Mouse (Mus musculus) embryonic facial prominence, embryonic 13.5 days (tissue): Measurements from ENCODE around the gene Hip1. TPM values are rescaled to one million over a fixed set of nuclear protein-coding genes. Genes with fewer than 3 reads are reported as not detected.
A peak's percentile ranks its signal among the peaks of the same experiment; 100 is the strongest.

Experiments
- ATAC-seq: fragments of 200-750 bp; cut with Nextera tagmentation; 2 replicates; pipeline ENCODE4 v1.8.0; 2017; ENCODE audit warnings: low read depth; ENCODE audit not compliant: insufficient number of reproducible peaks, insufficient read depth, low FRiP score, low TSS enrichment
- H3K27ac ChIP-seq: fragments of 300-500 bp; sonication (generic); 2 replicates; pipeline ENCODE4 v1.5.1; 2015; ENCODE audit warnings: moderate library complexity, mild to moderate bottlenecking, inconsistent platforms
- H3K27me3 ChIP-seq: fragments of 300-500 bp; sonication (generic); 2 replicates; pipeline ENCODE4 v1.6.1; 2015; ENCODE audit warnings: mild to moderate bottlenecking, inconsistent platforms
- H3K36me3 ChIP-seq: fragments of 300-500 bp; sonication (generic); 2 replicates; pipeline ENCODE4 v1.6.1; 2015; ENCODE audit warnings: mild to moderate bottlenecking, inconsistent platforms
- H3K4me1 ChIP-seq: fragments of 300-500 bp; sonication (generic); 2 replicates; pipeline ENCODE4 v1.6.1; 2015; ENCODE audit warnings: inconsistent platforms
- H3K4me2 ChIP-seq: fragments of 300-500 bp; sonication (generic); 2 replicates; pipeline ENCODE4 v1.6.1; 2015; ENCODE audit warnings: moderate library complexity, mild to moderate bottlenecking, inconsistent platforms
- H3K4me3 ChIP-seq: fragments of 300-500 bp; sonication (generic); 2 replicates; pipeline ENCODE4 v1.5.1; 2015; ENCODE audit warnings: mild to moderate bottlenecking, inconsistent platforms
- H3K9ac ChIP-seq: fragments of 300-500 bp; sonication (generic); 2 replicates; pipeline ENCODE4 v1.6.1; 2015; ENCODE audit warnings: mild to moderate bottlenecking, inconsistent platforms
- H3K9me3 ChIP-seq: fragments of 300-500 bp; sonication (generic); 2 replicates; pipeline ENCODE4 v1.6.1; 2016; ENCODE audit warnings: inconsistent platforms
- WGBS: fragments of 180-500 bp; shearing (Covaris S2); methylation state at CpG from one replicate; pipeline ENCODE4 v1.1.7; 2015; ENCODE audit warnings: mixed read lengths; 5-methylcytosine and 5-hydroxymethylcytosine counted together
- polyA plus RNA-seq: library from polyadenylated mRNA; unstranded; fragments of >200 nt; fragmentation: Nextera tagmentation; extraction: Ambion mirVana; gene quantifications from 2 replicates; pipeline ENCODE4 v1.2.1, GENCODE M21; 2015

The Hip1 gene
- 34.6 and 37.9 TPM in 2 replicates for polyA plus RNA-seq

DNA sequence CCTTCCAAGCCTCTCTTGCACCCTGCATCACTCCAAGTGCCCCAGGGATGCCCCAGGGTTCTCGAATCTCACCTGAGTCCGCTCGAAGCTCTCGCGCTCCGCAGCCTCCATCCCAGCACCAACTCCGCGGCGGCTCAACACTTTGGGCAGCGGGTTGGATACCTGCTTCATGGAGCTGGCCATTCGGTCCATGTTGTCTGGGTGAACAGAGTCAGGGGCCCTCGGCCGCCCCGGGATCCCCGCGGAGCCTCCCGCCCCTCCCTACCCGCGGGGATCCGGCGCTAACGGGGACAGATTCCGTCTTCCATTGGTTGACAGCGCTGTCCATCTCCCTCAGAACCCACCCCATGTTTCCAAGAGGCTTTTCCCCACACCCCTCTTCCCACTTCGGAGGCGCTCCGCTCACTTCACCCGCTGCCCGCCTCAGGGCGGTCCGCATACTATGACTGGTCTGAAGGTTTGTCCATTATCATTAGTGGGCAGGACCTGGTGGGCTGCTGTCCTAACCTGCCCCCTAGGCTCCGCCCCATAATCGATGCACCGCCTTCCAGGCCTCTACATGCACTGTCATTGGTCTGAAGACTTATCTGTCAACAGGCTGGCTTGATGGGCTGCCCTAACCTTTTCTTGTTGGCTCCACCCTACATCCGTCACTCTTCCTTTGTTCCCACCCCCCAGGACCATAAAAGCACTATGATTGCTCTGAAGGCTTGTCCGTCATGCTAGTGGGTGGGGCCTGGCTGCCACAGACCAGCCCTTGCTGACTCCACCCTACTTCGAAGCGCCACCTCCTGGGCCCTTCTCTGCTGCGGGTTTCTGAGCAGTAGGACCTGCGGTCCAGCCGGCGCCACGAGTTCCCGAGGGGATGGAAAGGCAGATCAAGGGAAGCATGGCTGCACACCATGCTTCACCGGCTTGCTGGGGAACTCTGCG, at the start of gene Hip1:
Gene Hip1, minus strand, starts transcription at position 256 of the 933 bp plus-strand sequence.
- WGBS: under 1% methylated on average over 46 of the region's 46 CpGs
- peak within 1 kb of the TSS; percentile 79 for H3K9ac ChIP-seq
- peak within 1 kb of the TSS; percentile 78 for H3K27ac ChIP-seq
- no peaks in the 10 kb centered on the region for H3K36me3 ChIP-seq
- peak within 1 kb of the TSS; percentile 65 for H3K4me3 ChIP-seq
- ATAC-seq: peak; percentile 99
- H3K9me3 ChIP-seq: no peaks in the 10 kb centered on the region
- H3K4me2 ChIP-seq: peak within 1 kb of the TSS; percentile 83
- H3K4me1 ChIP-seq: peaks cover 15% of the 10 kb centered on the region
- no peaks in the 10 kb centered on the region for H3K27me3 ChIP-seq

DNA sequence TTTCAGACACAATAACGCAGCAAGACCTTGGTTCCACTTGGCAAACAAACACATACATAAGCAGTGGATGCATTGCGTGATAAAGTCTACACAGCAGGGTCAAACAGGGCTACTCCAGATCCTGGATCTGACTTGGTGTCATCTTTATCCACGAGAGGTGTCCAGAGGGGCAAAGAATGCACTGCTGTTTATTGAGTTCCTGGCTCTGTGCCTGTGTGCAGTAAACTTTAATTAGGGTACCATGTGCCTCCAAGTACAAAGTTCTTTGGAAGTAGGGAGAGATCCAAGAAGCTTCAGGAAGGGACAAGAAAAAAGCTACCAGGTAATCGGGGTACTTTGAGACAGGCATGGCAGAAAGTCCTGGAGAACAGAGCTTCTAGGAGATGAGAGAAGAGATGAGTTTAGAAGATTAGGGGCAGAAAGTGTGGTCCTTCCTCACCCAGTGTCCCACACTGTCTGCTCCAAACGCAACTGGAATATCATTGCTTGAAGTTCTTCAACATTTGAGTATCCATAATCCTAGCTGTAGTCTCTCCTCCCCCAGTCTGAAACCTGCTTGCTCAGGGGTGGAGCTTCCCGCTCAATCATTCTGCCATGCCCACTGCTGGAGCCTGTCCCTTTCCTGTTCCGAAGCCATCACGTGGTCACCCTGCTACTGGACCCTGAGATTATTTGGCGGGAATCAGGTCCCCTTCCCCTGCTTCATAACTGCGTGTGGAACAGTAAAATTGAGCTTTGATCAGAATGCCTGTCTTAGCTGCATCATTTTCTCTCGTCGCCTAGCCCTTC, 45.3 kb upstream of the Hip1 start:
- H3K27ac ChIP-seq: no peak overlapping the region
- H3K4me1 ChIP-seq: no peaks in the 10 kb centered on the region
- no peak overlapping the region for H3K4me2 ChIP-seq
- H3K27me3 ChIP-seq: no peaks in the 10 kb centered on the region
- no peak overlapping the region for H3K9ac ChIP-seq
- WGBS: 81% methylated on average over 12 of the region's 12 CpGs
- ATAC-seq: no peak
- peaks cover 5% of the 10 kb centered on the region; the same call in 1 of the 2 replicates for H3K9me3 ChIP-seq
- no peaks in the 10 kb centered on the region for H3K36me3 ChIP-seq
- H3K4me3 ChIP-seq: no peak overlapping the region

DNA sequence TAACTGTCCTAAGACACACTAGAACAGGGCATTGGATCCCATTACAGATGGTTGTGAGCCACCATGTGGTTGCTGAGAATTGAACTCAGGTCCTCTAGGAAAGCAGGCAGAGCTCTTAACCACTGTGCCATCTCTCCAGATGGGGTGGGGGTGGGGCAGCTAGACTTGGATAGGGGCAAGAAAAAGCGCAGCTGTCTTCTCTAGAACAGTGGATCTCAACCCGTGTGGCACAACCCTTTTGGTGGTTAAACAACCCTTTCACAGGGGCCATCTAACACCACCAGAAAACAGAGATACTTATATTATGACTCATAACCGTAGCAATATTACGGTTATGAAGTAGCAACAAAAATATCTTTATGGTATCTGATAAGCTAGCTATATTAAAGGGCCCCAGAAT, 42.8 kb upstream of the Hip1 start:
- Histone ChIP-seq H3K4me2 (no peak overlapping the region), H3K9ac (no peak overlapping the region), H3K4me3 (no peak overlapping the region), H3K27me3 (no peaks in the 10 kb centered on the region), H3K4me1 (no peaks in the 10 kb centered on the region), H3K36me3 (no peaks in the 10 kb centered on the region), H3K9me3 (peaks cover 5% of the 10 kb centered on the region; the same call in 1 of the 2 replicates), H3K27ac (no peak overlapping the region)
- ATAC-seq: no peak
- 84% methylated on average over 4 of the region's 4 CpGs for WGBS

DNA sequence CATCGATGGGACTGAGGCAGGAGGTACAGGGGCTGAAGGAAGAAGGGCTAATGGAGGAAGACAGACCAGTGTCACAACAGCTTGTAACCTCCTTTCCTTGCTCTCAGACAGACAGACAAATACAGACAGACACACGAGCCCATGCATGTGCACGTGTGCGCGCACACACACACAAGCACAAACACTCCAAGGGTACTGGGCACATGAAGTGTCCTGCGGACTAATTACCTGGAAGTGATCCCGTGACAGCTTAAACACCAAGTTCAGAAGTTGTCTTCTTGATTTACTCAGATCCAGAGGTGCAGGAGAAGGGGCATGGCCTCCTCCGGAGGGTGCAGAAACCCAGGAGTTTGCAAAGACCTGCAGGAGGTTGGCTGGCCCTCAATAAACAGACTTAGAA, 40.8 kb upstream of the Hip1 start:
- H3K9me3 ChIP-seq: no peaks in the 10 kb centered on the region
- H3K4me2 ChIP-seq: no peak overlapping the region
- 81% methylated on average over 8 of the region's 8 CpGs for WGBS
- H3K4me3 ChIP-seq: no peak overlapping the region
- no peaks in the 10 kb centered on the region for H3K4me1 ChIP-seq
- H3K27me3 ChIP-seq: no peaks in the 10 kb centered on the region
- H3K36me3 ChIP-seq: no peaks in the 10 kb centered on the region
- H3K9ac ChIP-seq: no peak overlapping the region
- no peak overlapping the region for H3K27ac ChIP-seq
- ATAC-seq: no peak

DNA sequence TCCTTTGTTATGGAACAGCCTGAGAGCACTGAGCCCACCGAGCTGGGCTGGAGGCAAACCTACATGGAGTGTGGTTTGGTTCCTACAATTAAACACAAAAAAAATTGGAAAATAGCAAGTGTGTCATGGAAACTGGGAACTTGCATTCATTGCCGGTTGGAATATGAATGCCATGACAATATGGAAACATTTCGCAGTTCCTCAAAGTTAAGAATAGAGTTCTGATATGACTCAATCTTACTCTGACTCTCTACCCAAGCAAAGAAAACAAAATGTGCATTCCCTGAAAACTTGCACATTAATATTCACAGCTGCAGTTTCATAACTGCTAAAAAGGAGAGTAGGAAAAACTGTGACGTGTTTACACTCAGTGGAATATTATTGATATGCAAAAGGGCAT, 37.4 kb upstream of the Hip1 start:
- no peak overlapping the region for H3K27ac ChIP-seq
- WGBS: 81% methylated on average over 4 of the region's 4 CpGs
- H3K4me1 ChIP-seq: no peaks in the 10 kb centered on the region
- H3K27me3 ChIP-seq: no peaks in the 10 kb centered on the region
- H3K36me3 ChIP-seq: no peaks in the 10 kb centered on the region
- no peak for ATAC-seq
- no peak overlapping the region for H3K4me2 ChIP-seq
- H3K9me3 ChIP-seq: no peaks in the 10 kb centered on the region
- H3K9ac ChIP-seq: no peak overlapping the region
- no peak overlapping the region for H3K4me3 ChIP-seq

DNA sequence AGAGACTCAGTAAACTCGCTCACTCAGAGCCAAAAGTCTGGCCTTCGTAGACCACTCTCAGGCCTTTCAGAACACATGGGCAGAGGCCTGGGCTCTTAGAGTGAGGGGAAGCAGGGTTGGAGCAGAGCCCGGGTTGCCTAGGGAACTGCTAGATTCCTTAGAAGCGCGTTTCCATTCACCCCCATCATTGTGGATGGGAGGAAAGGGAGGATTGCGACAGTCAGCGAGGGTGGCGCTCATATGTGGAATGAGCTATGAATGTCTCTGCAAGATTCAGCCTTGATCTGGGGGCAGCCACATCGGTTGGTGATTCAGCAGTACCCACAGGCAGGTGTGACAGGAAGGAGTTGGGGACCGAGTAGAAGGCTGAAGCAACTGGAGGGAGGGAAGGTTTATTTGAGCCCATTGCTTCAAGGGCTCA, 34.4 kb upstream of the Hip1 start:
- no peak overlapping the region for H3K27ac ChIP-seq
- H3K4me3 ChIP-seq: no peak overlapping the region
- WGBS: 89% methylated on average over 10 of the region's 10 CpGs
- ATAC-seq: no peak
- H3K27me3 ChIP-seq: no peaks in the 10 kb centered on the region
- no peak overlapping the region for H3K4me2 ChIP-seq
- no peaks in the 10 kb centered on the region for H3K36me3 ChIP-seq
- H3K9ac ChIP-seq: no peak overlapping the region
- H3K4me1 ChIP-seq: no peaks in the 10 kb centered on the region
- H3K9me3 ChIP-seq: no peaks in the 10 kb centered on the region

DNA sequence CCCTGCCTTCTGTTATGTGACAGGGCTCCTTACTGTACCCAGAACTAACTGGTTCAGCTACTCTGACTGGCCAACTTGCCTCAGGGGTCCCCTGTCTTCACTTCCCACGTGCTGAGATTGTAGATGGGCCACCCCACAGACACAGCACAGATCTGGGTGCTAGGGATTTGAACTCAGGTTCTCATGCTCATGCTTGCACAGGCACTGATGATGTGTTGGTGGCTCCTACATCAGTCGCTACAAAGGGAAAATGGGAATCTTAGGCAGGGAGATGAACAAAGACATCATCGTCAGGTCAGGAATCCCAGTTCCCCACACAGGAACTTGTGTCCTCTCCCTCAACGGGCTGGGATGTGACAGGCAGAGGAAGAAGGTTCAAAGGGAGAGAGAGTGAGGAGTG, 31.1 kb upstream of the Hip1 start:
- Histone ChIP-seq H3K9ac (no peak overlapping the region), H3K4me2 (no peak overlapping the region), H3K4me1 (no peaks in the 10 kb centered on the region), H3K9me3 (no peaks in the 10 kb centered on the region), H3K36me3 (no peaks in the 10 kb centered on the region), H3K4me3 (no peak overlapping the region), H3K27ac (no peak overlapping the region), H3K27me3 (no peaks in the 10 kb centered on the region)
- ATAC-seq: no peak
- WGBS: 49% methylated on average over 4 of the region's 4 CpGs

DNA sequence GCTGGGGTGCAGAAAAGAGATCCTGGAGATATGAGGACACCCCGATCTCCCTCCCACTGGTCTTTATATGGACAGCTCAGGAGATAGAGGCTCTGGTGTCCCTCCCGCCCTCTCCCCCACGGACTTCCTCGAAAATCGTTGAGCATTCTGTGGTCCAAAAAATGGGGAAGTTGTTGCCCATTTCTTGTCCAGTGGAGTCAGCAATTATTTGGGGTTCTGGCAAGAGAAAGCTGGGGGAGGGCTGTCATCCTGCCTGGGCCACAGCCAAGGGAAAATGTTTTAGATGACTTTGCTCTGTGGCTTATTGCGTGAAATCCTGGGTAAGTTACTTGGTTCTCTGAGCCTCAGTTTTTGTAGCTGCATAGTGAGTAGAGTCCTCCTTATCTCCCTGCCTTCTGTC, 28.1 kb upstream of the Hip1 start, which contains the start of gene Ccl24:
Gene Ccl24, minus strand, starts transcription at position 44 of the 400 bp plus-strand sequence.
- ATAC-seq: no peak
- no peak within 1 kb of the TSS for H3K27ac ChIP-seq

DNA sequence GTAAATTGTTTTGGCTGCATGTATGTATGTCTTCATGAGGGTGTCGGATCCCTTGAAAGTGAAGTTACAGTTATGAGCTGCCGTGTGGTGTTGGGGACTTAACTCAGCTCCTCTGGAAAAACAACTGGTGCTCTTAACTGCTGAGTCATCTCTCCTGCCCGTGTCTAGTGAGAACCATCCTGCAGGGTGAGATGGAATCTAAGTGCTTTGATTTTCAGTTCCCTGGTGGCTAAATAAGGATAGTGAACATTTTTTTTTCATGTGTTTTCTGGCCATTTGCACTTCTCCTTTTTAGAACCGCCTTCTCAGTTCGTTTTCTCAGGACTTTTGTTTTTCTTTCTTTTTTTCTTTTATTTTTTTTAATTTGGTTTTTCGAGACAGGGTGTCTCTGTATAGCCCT, 23.8 kb upstream of the Hip1 start:
- no peak for ATAC-seq
- Histone ChIP-seq H3K36me3 (no peaks in the 10 kb centered on the region), H3K9me3 (no peaks in the 10 kb centered on the region)

More for the DNA sequence above, 28.1 kb upstream of the Hip1 start, which contains the start of gene Ccl24:
- no peak within 1 kb of the TSS for H3K4me3 ChIP-seq
- H3K27me3 ChIP-seq: no peaks in the 10 kb centered on the region
- H3K9me3 ChIP-seq: no peaks in the 10 kb centered on the region
- H3K4me2 ChIP-seq: no peak within 1 kb of the TSS
- H3K36me3 ChIP-seq: no peaks in the 10 kb centered on the region
- H3K9ac ChIP-seq: no peak within 1 kb of the TSS
- no peaks in the 10 kb centered on the region for H3K4me1 ChIP-seq
- 91% methylated on average over 6 of the region's 6 CpGs for WGBS

DNA sequence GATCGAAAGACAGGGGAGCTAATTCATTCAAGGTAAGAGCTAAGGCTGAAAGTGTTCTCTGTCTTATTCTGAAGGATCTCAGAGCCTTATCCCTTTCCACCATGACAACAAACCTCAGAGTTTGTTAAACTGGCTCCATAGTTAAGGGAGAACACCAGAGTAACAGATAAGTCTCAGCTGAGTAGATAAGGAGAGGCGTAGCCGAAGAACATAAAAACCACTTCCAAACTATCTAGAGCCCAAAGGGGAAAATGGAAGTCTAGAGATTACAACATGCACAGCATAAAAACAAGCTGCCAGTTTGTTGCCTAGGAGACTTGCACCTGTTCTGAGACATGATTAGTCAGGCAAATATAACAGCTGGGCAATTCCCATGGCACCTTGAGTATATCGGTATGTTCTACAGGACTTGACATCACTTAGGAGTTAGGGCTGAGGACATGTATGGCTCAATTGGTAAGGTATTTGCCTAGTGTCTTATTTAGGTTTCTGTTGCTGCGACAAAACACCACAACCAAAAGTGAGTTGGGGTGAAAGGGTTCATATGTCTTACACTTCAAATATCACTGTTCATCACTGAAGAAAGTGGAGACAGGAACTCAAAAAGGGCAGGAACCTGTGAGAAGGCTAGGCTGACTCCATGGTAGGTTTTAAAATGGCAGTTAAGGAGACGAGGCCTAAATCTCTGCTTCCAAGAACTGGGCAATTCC, 22.8 kb upstream of the Hip1 start:
- no peak for ATAC-seq
- H3K4me1 ChIP-seq: no peaks in the 10 kb centered on the region
- WGBS: 89% methylated on average over 6 of the region's 6 CpGs
- no peaks in the 10 kb centered on the region for H3K9me3 ChIP-seq
- H3K27ac ChIP-seq: no peak overlapping the region
- no peak overlapping the region for H3K9ac ChIP-seq
- no peak overlapping the region for H3K4me2 ChIP-seq
- H3K36me3 ChIP-seq: no peaks in the 10 kb centered on the region
- no peaks in the 10 kb centered on the region for H3K27me3 ChIP-seq
- H3K4me3 ChIP-seq: no peak overlapping the region

More for the DNA sequence above, 23.8 kb upstream of the Hip1 start:
- Histone ChIP-seq H3K4me1 (no peaks in the 10 kb centered on the region), H3K27ac (no peak overlapping the region), H3K27me3 (no peaks in the 10 kb centered on the region), H3K4me2 (no peak overlapping the region), H3K9ac (no peak overlapping the region), H3K4me3 (no peak overlapping the region)
- WGBS: 69% methylated on average over 6 of the region's 6 CpGs

DNA sequence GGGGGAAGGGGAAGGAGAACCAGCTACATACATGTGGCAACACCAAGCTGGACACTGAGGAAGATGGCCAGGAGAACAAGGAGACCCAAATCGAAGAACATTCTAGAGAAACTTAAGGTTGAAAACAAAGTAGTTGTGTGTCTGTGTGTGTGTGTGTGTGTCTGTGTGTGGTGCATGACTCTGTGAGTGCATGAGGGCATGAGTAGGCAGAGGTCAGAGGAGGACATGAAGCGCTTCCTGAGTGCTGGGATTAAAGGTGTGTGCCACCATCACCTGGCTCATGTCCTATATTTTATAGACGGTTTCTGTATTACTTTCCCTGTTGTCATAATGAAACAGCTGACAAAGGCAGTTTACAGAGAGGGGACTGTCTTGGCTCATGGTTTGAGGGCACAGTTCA, 18.5 kb upstream of the Hip1 start, which contains the start of gene Ccl26:
Gene Ccl26, minus strand, starts transcription at position 101 of the 400 bp plus-strand sequence.
- ATAC-seq: no peak
- Histone ChIP-seq H3K36me3 (no peaks in the 10 kb centered on the region), H3K9me3 (no peaks in the 10 kb centered on the region), H3K9ac (no peak within 1 kb of the TSS), H3K4me1 (no peaks in the 10 kb centered on the region), H3K4me2 (no peak within 1 kb of the TSS), H3K4me3 (no peak within 1 kb of the TSS), H3K27ac (no peak within 1 kb of the TSS), H3K27me3 (no peaks in the 10 kb centered on the region)
- WGBS: 90% methylated on average over 3 of the region's 3 CpGs
